Mouse (Mus musculus): Measurements from ENCODE around the gene Snrpd2.
A peak's percentile ranks its signal among the peaks of the same experiment; 100 is the strongest.

The Snrpd2 gene

DNA sequence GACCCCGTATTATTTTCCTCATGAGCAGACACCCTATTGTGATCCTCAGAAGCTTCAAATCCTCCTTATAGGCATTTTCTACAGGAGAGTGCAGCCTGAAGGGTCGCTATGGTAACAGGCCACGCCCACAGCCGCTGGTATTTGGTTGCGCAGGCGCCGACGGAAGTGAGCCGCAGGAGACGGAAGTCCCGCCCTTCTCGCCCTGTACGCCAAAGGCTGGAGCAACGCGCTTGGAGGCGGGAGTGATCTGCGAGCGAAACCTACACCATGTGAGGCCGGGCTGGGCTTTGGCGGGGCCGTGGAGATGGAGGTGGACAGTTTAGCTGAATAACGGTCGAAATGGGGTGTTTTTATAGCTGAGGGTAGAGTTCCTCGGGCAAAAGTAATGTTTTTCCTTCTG is at the start of gene Snrpd2:
Gene Snrpd2 (plus strand): TSS at position 97 of the 400 bp plus-strand sequence.
- DNase-seq: peak; percentile 99

DNA sequence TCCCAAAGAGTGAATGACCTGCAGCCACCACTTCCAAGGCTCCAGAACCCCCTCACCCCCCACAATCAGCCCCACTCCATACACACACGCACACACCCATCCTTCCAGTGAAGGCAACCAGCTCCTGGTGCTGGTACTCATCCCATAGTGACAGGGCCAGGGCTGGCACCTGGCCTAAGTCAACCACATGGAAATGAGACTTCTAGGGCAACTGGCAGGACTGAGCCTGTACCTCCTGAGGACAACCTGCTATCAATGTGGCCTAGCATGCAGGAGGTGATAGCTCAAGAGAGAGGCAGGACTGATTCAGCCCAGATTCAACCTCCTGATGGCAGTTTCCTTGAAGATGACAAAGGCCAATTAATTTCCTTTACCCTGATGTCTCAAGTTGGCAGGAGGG is 49.2 kb upstream of the Snrpd2 start:
- peak; percentile 92 for DNase-seq

DNA sequence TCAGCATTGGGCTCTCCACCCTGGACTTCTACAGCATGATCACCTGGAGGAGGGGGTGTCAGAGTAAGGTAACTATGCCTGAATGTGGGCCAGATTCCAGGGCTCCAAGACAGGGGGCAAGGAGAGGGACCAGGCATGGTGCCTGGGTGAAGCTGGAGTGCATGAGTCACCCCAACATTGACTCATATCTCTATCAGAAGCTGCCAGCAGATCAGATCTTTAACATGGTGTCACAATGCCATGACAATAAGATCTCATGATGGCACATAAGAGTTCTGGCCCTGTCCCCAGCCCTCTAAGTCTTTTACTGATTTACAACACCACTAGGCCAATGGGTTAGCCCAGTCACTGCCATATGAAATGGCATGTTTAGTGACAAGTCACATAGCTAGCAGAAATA is 45.8 kb upstream of the Snrpd2 start:
- DNase-seq: no peak

DNA sequence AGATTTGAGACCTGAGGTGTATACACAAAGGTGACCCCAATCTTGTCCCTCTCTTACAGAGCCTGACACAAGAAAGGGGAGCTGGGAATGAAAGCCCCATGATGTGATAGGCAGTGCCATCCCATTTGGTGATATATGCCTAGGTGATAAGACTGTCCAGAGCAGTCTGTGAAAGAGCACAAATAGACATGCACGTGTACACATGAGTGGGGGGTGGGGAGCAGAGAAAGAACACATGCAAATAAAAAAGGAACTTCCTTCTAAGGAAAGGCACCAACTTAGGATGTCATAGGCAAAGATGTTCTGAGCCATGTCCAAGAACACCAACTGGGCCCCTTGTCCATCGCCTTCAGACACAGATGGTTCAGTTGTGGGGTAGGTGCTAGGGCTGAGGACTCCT is 45.0 kb upstream of the Snrpd2 start:
- DNase-seq: no peak

DNA sequence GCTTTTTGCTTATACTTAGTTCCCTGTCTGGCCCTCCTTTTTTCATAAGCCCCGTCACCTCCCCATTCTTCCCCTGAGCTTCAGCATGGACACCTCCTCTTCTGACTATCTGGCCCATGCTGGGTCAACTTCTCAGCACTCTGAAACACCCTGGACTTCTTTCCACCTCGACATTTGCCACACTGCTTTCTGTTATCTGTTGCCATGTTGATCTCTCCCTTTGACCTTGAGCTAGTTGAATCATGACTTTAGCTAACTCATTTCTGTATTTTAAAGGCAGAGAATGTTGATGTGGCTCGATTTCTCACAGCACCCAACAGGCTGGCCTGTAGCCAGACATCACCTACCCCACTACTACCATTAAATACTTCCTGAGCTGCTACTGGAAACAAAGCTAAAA is 42.1 kb upstream of the Snrpd2 start:
- no peak for DNase-seq

DNA sequence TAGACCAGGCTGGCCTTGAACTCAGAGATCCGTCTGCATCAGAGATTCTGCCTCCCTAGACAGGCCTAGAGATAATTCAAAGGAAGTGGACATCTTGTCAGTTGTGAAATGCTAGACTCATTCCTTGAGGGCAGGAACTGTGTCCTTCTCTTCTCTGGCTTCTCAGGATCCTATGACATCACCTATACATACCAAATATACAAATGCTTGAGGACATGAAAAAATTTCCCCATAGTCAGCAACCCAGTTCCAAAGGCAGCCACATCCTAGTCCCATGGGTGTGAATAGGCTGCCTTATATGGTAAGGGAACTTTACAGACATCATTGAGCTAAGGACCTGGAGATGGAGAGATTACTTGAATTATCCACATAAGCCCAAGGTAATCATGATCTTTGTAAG is 40.0 kb upstream of the Snrpd2 start:
- no peak for DNase-seq

DNA sequence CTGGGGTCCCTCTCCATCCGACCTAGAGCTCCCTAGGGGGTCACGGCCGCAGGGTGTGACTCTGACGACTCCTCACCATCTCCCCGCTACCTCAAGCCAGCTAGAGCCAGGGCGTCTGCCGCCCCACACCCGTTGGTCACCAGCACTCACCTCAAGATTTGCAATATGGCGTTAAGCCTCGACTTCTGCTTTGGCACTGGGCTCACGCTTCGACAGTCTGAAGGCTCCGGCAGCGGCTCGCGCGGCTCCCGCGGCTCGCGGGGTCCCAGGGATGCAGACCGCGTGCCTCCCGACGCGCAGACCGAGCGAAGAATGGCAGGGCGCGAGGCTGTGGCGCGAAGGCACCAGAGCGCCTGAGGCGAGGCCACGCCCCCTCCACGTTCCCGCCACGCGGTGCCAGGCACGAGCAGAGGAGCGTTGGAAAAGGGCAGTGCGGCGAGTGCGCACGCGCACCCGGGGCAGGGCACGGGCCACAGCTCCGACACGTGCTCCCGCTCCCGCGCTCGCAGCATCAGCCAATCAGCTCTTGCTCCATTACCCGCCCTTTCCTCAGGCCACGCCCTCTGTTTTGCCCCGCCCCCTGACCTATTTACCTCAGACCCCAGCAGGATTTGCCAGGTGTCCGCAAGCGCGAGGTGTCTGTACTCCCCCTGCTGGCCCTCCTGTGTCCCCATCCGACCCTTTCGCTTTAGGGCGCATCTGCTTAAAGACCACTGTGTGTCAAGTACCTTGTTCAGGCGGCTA is 31.3 kb upstream of the Snrpd2 start, which contains the start of gene Gm4969:
Gene Gm4969 (minus strand): TSS at position 341 of the 744 bp plus-strand sequence.
- DNase-seq: peak; percentile 97

DNA sequence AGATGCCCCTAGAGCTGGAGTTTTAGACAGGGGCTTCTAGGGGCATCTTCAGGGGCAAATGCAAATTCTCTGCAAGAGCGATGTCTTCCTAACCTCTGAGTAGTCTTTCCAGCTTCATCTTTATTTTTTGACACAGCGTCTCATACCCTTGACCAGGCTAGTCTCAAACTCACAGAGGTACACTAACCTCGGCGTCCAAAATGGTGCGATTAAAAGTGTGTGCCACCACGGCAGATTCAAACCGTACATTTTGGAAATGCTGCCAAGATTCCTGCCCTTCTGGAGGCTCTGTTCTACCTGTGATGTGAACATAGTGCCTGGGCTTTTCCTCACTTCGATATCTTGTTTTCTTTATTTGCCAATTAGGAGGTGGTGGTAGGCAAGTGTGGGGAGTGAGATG is 30.4 kb upstream of the Snrpd2 start:
- DNase-seq: peak; percentile 93

DNA sequence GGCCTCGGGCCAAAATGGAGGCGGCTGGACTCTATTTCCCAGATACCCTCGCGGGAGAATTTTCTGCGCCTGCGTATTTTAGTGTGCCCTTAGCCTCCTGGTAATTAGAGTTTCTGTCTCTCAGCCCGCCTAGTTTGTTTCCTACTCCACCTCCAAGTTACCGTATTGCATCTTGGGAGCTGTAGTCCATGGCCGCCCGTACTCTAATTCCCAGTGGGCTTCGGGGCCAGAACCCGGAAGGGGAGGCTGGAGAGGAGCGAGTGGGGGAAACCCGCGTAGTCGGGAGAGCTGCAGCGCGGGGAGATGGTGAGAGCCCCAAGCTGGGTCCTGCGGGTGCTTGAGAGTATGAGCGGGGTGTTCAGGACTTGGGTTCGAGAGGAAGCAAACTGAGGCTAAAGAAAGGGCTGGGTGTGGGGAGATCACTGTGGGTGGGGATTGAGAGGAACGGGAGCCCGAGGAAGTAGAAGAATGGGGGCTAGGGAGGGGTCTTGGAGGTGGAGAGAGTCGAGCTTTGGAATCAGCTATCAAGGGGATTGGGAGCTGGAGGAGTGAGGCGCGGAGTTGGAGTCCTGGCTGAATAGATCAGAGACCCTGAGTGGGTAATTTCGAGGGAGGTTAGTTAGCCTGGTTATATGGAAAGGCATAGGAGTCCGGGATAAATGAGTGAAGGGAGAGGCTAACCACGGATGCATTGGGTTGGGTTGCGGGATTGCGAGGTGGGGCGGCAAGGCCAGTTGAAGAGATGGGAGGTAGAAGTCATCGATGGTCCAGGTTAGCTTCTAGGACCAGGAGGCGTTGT is 29.7 kb upstream of the Snrpd2 start, which contains the start of gene Fbxo46:
Gene Fbxo46 (plus strand): TSS at position 229 of the 799 bp plus-strand sequence.
- DNase-seq: peak; percentile 100

DNA sequence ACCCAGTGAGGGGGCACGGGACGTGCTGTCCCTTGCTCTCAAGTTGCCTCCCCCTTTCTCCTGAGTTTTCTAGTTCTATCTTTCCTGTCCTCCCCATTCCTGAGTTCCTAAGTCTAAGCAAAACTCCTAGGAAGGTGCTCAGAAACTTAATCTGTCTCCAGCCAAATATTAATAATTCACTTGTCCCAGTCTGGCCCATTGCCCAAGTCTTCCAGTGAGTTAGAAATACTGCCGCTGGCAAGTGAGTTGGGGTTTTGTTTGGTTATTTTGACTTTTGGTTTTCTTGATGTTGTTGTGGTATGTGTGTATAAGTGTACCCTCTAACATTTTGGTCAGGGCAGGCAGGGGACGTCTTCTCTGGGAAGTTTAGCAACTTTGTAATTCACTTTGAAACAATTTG is 27.8 kb upstream of the Snrpd2 start:
- no peak for DNase-seq

DNA sequence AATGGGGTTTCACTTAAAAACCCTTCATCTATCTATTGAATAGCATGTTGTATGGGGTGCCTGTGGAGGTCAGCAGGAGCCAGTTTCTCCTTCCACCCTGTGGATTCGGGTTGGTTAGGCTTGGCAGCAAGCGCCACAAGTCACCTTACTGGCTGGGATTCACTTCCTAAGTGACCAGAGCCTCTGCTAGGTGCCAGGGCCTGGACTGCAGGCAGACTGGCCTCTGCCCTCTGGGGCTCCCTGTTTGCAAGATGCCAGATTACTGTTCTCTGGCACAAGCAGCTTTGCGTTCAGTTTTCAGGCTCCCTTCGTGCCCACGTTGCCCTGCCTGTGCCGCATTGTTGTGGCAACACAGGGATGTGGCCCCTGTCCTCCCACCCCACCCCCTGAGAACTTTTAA is 24.8 kb upstream of the Snrpd2 start:
- DNase-seq: no peak

DNA sequence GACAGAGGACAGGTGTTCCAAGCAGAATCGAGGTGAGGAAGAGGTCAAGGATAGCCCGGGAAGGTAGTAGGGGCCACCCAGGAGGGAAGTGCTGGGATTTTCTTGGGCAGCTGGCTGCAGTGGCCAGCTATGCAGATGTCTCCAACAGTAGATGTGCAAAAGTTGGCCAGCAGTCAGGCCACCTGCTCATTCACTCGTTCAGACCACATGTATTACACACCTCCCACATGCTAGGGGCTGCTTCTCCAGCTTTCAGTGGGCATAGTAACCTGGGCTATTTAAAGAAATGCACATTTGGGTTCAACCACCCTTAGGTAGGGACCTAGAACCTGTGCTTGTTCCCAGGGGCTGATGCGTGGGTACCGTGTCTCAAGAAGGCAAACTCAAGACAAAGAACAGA is 21.8 kb upstream of the Snrpd2 start:
- no peak for DNase-seq

DNA sequence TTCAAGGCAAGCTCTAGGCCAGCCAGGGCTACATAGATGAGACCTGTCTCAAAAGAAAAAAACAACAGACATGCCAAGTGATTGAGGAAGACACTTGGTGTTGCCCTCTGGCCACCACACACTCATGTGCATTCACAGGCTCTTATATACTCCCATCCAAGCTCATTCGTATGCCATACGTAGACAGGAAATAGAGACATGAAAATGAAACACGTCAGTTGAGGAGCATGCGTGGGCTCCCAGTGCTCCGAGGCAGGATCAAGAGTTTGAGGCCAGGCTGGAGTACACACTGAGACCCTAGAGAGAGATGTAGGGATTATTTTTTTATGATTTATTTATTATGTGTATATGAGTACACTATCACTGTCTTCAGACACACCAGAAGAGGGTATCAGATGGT is 20.1 kb upstream of the Snrpd2 start:
- DNase-seq: no peak

DNA sequence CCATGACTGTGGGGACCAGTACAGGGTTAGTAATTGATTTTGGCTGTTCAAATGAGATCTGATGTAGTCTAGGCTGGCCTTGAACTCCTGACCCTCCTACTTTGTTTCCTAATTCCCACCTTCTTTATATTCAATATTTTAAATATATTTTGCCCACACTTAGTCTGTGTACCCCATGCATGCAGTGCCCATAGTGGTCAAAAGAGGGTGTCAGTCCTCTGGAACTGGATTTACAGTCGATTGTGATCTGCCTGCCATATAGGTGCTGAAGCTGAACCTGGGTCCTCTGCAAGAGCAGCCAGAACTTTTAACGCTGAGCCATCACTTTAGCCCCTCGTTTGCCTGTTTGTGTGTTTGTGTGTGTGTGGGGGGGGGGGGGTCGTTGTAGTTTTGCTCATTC is 18.9 kb upstream of the Snrpd2 start:
- no peak for DNase-seq

DNA sequence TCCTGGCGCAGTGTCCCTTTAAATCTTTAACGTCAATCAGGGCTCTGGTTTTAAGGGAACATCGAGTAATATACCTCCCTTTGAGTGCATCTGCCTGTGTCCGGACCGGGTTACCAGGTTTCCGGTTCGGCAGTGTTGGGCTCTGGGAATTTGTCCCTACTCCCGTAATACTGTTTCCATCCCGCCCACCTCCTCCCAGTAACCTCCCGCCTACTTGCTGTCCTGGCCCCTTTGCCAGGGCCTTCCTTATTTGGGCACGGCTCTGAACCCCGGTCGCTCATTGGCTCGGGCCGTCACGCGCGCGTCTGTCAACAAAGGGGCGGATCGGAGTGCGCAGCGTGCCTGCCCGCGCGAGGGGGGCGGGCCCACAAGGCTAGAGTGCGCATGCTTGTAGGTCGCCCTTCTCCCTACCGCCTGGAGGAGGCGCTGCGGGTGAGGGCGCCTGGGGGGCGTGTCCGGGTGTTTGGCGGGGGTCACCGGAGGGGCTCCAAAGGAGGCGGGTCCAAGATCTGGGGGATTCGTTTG is 18.1 kb upstream of the Snrpd2 start:
- peak; percentile 100 for DNase-seq

DNA sequence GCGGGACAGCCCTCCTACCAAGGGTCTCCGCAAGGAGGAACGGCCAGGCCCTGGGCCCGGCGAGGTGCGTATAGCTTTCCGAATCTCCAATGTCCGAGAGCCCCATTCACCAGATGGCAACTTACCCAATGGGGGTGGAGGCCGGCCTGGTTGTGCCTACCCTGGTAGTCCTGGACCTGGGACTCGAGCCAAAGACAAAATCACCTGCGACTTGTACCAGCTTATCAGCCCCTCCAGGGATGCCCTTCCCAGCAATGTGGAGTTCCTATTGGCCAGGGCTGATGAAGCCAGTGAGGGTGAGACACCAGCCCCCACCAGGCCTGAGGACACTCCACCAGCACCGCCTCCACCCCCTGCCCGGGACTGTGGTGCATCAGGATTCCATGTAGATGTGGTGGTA is 13.4 kb upstream of the Snrpd2 start:
- peak; percentile 92 for DNase-seq

DNA sequence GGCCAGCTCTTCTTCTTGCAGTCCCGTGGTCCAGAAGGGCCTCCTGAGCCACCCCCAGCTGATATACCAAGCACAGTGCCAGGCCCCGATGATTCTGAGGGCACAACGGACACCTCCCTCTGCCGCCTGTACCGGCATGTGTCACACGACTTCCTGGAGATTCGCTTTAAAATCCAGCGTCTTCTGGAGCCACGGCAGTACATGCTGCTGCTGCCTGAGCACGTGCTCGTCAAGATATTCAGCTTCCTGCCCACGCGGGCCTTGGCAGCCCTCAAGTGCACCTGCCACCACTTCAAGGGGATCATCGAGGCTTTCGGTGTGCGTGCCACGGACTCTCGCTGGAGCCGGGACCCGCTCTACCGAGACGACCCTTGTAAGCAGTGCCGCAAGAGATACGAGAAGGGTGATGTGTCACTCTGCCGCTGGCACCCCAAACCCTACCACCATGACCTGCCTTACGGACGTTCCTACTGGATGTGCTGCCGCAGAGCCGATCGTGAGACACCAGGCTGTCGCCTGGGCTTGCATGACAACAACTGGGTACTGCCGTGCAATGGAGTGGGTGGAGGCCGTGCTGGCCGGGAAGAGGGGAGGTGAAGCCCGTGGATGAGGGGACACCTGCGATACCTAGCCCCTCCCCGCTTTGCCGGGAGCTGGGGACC is 12.7 kb upstream of the Snrpd2 start:
- DNase-seq: peak; percentile 94

DNA sequence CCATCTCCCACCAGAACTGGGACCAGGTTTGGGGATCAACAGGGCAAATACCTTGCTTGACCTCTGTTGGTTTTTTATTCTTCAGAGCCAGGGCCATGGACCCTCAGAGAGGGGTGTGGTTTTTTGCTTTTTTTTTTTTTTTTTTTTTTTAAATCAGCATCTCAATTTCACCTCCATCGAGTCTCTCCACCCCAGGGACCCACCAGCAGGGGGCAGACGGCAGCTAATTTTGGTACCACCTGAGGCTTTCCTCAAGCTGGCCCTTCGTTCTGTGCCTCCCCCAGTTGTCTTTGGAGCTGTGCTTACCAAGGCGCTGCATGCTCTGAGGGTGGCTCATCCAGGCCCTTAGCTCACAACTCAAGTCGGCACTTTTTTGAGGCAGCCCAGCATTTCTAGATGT is 12.1 kb upstream of the Snrpd2 start:
- DNase-seq: peak; percentile 90

DNA sequence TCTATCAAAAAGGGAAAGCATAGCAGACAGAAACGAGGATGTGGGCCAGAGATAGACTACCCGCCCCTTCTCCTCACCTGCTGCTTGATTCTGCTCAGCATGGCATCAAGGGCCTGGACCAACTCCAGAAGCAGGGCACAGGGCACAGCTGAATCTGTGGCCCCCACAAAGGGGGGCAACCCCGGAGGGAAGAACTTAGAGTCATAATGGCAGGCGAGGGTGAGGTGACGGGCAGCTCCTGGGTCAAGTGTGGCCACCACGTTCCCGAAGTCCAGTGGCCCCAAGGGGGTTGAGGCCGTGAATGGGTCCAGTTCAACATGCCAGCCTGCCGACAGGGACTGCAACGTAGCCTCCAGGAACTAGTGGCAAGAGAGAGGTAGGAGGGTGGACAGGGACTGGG is 2.7 kb upstream of the Snrpd2 start:
- DNase-seq: peak; percentile 91

DNA sequence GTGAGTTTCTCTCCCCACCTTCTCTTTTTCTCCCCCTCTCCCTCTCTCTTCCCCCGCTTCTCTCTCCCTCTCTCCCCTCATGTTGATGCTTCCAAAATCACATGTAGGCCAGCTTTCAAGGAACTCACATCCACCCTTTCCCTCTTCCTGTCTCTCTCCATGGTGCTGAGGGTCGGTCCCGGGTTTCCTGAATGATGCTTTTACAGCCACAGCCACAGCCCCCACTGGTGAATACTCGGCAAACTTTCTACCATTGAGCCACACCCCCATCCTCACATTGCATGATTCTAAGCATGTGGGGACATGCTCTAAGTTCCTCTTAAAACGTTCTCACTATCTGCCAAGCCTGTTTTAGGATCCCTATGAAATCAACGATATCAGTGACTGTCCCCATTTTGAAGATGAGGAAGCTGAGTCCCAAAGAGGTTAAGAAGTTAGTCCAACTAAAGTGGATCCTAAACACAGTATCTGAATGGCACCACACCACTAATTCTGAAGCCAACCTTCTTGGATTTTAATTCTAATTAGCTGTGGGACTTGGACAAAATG is 2.0 kb upstream of the Snrpd2 start:
- DNase-seq: no peak

DNA sequence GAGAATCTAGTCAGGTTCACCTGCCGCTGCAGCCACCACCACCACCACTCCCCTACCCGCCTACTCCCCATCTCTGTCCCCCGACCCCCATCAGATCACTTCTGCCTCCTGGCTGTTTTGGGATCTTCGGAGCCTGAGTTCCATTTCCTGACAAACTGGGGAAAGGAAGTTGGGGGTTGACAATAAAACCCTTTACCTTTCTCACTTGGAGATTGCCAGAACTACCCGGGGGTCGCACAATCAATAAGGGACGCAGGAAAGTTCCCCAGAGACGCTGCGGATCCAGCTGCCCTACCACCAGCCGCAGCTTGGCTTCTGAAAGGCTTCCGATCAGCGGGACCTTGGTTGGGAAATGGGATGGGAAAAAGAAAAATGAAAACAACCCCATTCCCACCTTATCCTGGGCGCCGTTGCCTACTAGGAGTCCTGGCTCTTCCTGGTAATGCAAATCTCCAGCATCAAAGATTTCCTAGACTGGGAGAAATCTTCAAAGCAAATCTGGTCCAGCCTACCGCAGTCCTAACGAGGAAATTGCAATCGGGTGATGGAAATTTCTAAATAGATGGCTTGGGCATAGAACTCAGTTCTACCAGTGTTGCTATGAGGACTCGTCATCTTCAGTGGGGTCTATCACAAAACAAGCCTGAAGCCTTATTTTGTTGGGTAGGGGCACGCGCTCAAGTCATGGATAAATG is 1.2 kb upstream of the Snrpd2 start:
- peak; percentile 87 for DNase-seq

DNA sequence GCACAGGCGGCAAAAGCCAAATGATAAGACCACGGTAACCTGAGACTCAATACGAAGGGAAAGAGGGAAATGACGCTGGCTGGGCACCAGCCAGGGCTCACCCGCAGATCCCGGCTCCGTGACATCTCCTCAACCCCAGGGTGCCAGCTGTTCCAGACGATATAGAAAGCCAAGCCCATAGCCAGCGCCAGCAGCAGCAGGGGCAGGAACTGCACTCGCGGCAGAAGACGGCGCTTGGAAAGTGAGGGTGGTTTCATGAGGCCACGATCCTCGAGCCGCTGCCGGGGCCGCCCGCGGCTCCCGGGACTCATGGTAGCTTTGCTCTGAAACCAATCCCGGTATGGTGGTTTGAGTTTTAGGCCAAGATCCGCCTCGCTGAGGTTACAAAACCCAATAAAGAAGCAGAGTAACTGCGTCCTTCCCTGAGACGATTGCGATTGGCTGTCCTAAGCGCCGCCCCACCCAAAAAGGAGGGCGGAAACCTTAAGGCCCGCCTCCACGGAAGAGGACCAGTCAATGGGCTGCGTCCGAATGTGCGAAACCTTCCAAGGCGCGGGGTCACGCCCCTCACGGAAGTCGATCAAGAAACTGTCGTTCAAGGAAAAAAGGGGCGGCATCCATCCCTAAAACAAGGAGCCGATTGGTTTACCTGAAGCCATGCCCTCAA is 514 bp upstream of the Snrpd2 start, which contains the start of gene Qpctl:
Gene Qpctl (minus strand): TSS at position 417 of the 667 bp plus-strand sequence.
- peak; percentile 100 for DNase-seq
